Mouse (Mus musculus): ENCODE measurements around the gene Zfyve28.

DNA sequence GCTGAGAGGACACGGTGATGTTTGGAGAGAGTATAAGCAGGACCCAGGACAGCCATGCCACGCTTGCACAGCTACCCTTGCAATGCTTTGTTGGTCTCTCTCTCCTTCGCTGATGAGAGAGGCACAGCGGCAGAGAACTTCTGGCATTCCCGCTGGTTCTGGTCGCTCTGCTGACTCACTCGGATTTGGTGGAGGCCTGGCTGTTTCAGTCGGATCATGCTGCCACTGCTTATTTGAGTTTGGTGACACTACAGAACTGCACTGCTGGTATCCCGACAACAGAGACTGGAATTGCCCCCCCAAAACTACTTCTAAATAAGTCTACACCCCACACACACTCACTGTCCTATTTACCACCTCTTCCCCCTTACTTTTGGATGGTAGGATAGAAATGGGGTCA is 9.0 kb downstream of the Zfyve28 start:
- no peak for TF ChIP-seq CTCF (IDR thresholded peaks at IDR 0.05; ENCODE audit: control insufficient read depth, insufficient read depth, low read length)
- TF ChIP-seq POLR2A (IDR thresholded peaks at IDR 0.05; ENCODE audit: borderline replicate concordance, control insufficient read depth, low read depth, low read length) = no peak
